Mouse (Mus musculus): Measurements from ENCODE around the gene Fam234a. TPM values are rescaled to one million over a fixed set of nuclear protein-coding genes. Genes with fewer than 3 reads are reported as not detected.
"Not testable (repeated sequence)": the region's sequence is repeated elsewhere in the genome, so short reads cannot be mapped to it uniquely, and the experiment has no call there.

Fam234a gene
- polyA plus RNA-seq, 2 experiments: 5.9 to 8.3 TPM

- ATAC-seq (ENCODE audit: insufficient read depth) (no peak), DNase-seq (ENCODE audit: low read depth in 3 of 3, low spot score in 3 of 3) (no peak)
- Histone ChIP-seq H3K4me1 (replicated peaks; ENCODE audit: control insufficient read depth in 2 of 2, insufficient read depth in 2 of 2, low read length in 1 of 2) (no peaks in the 10 kb centered on the region), H3K27me3 (ENCODE audit: control insufficient read depth, insufficient read depth, low read length) (no peaks in the 10 kb centered on the region), H3K9ac (replicated peaks) (no peak overlapping the region), H3K9me3 (ENCODE audit: control insufficient read depth, low read length) (no peaks in the 10 kb centered on the region), H3K36me3 (replicated peaks; ENCODE audit: control insufficient read depth, insufficient read depth, low read depth) (peaks cover 18% of the 10 kb centered on the region), H3K4me3 (ENCODE audit: insufficient read depth in 1 of 2, low read depth in 2 of 2, low read length in 2 of 2) (no peak overlapping the region), H3K4me2 (ENCODE audit: low read depth) (no peak overlapping the region), H3K27ac (no peak overlapping the region)
- WGBS (ENCODE audit: insufficient replicate concordance): 86% methylated on average over 11 of the region's 11 CpGs
- TF ChIP-seq EP300 (IDR thresholded peaks at IDR 0.05; ENCODE audit: low read depth): no peak
- TF ChIP-seq CTCF (IDR thresholded peaks at IDR 0.05; ENCODE audit: low read depth): no peak
Observed at GRCm38 (mm10) chr17:26188091-26188805, 55.8 kb downstream of the Fam234a start.

DNA sequence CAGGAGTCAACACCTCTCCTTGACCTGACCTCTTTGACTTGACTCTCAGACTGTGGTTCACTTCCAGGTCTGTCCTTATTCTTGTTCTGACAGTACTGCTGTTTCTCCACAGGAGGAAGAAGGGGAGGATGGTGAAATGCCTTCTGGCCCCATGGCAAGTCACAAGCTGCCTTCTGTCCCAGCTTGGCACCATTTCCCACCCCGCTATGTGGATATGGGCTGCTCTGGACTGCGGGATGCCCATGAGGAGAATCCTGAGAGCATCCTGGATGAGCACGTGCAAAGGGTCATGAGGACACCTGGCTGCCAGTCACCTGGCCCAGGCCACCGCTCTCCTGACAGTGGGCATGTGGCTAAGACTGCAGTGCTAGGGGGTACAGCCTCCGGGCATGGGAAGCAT lies 56.5 kb downstream of the Fam234a start:
- DNase-seq (ENCODE audit: low read depth in 3 of 3, low spot score in 3 of 3) (no peak), ATAC-seq (ENCODE audit: insufficient read depth) (no peak)
- Histone ChIP-seq H3K4me1 (replicated peaks; ENCODE audit: control insufficient read depth in 2 of 2, insufficient read depth in 2 of 2, low read length in 1 of 2) (no peaks in the 10 kb centered on the region), H3K9ac (replicated peaks) (no peak overlapping the region), H3K36me3 (replicated peaks; ENCODE audit: control insufficient read depth, insufficient read depth, low read depth) (peaks cover 17% of the 10 kb centered on the region), H3K4me2 (ENCODE audit: low read depth) (no peak overlapping the region), H3K9me3 (ENCODE audit: control insufficient read depth, low read length) (no peaks in the 10 kb centered on the region), H3K27me3 (ENCODE audit: control insufficient read depth, insufficient read depth, low read length) (no peaks in the 10 kb centered on the region), H3K27ac (no peak overlapping the region), H3K4me3 (ENCODE audit: insufficient read depth in 1 of 2, low read depth in 2 of 2, low read length in 2 of 2) (no peak overlapping the region)
- TF ChIP-seq EP300 (IDR thresholded peaks at IDR 0.05; ENCODE audit: low read depth): no peak
- TF ChIP-seq CTCF (IDR thresholded peaks at IDR 0.05; ENCODE audit: low read depth): no peak
- 83% methylated on average over 5 of the region's 5 CpGs for WGBS (ENCODE audit: insufficient replicate concordance)

- Histone ChIP-seq H3K27ac (no peak overlapping the region), H3K4me1 (replicated peaks; ENCODE audit: control insufficient read depth in 2 of 2, insufficient read depth in 2 of 2, low read length in 1 of 2) (no peaks in the 10 kb centered on the region), H3K4me2 (ENCODE audit: low read depth) (no peak overlapping the region), H3K36me3 (replicated peaks; ENCODE audit: control insufficient read depth, insufficient read depth, low read depth) (peaks cover 7% of the 10 kb centered on the region), H3K9ac (replicated peaks) (no peak overlapping the region), H3K4me3 (ENCODE audit: insufficient read depth in 1 of 2, low read depth in 2 of 2, low read length in 2 of 2) (no peak overlapping the region), H3K27me3 (ENCODE audit: control insufficient read depth, insufficient read depth, low read length) (no peaks in the 10 kb centered on the region), H3K9me3 (ENCODE audit: control insufficient read depth, low read length) (no peaks in the 10 kb centered on the region)
- WGBS (ENCODE audit: insufficient replicate concordance): 65% methylated on average over 3 of the region's 3 CpGs
- no peak for ATAC-seq (ENCODE audit: insufficient read depth)
- DNase-seq (ENCODE audit: low read depth in 3 of 3, low spot score in 3 of 3): no peak
- no peak for TF ChIP-seq EP300 (IDR thresholded peaks at IDR 0.05; ENCODE audit: low read depth)
- no peak for TF ChIP-seq CTCF (IDR thresholded peaks at IDR 0.05; ENCODE audit: low read depth)
Observed at GRCm38 (mm10) chr17:26181179-26181578, 62.9 kb downstream of the Fam234a start.

- Histone ChIP-seq H3K27me3 (ENCODE audit: control insufficient read depth, insufficient read depth, low read length) (no peaks in the 10 kb centered on the region), H3K4me2 (ENCODE audit: low read depth) (no peak overlapping the region), H3K36me3 (replicated peaks; ENCODE audit: control insufficient read depth, insufficient read depth, low read depth) (peaks cover 7% of the 10 kb centered on the region), H3K9ac (replicated peaks) (no peak overlapping the region), H3K4me1 (replicated peaks; ENCODE audit: control insufficient read depth in 2 of 2, insufficient read depth in 2 of 2, low read length in 1 of 2) (no peaks in the 10 kb centered on the region), H3K27ac (no peak overlapping the region), H3K4me3 (ENCODE audit: insufficient read depth in 1 of 2, low read depth in 2 of 2, low read length in 2 of 2) (no peak overlapping the region), H3K9me3 (ENCODE audit: control insufficient read depth, low read length) (no peaks in the 10 kb centered on the region)
- DNase-seq (ENCODE audit: low read depth in 3 of 3, low spot score in 3 of 3) (no peak), ATAC-seq (ENCODE audit: insufficient read depth) (no peak)
- TF ChIP-seq CTCF (IDR thresholded peaks at IDR 0.05; ENCODE audit: low read depth) (no peak), EP300 (IDR thresholded peaks at IDR 0.05; ENCODE audit: low read depth) (no peak)
Observed at GRCm38 (mm10) chr17:26178611-26179010, 65.4 kb downstream of the Fam234a start.

DNA sequence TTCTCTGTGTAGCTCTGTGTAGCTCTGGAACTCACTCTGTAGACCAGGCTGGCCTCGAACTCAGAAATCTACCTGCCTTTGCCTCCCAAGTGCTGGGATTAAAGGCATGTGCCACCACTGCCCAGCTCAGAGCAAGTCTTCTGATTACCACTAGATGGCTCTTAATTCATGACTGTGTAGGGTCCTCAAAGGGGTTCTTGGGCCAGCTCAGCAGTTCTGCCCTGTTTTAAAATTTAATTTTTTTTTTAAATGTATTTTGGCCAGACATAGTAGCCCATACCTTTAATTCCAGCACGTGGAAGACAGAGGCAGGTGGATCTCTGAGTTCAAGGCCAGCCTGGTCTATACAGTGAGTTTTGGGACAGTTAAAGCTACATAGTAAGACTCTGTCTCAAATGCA lies 68.8 kb downstream of the Fam234a start:
- not testable (repeated sequence) for H3K9me3 ChIP-seq (ENCODE audit: control insufficient read depth, low read length); H3K36me3 ChIP-seq (replicated peaks; ENCODE audit: control insufficient read depth, insufficient read depth, low read depth); H3K4me3 ChIP-seq (ENCODE audit: insufficient read depth in 1 of 2, low read depth in 2 of 2, low read length in 2 of 2); H3K4me1 ChIP-seq (replicated peaks; ENCODE audit: control insufficient read depth in 2 of 2, insufficient read depth in 2 of 2, low read length in 1 of 2); H3K27me3 ChIP-seq (ENCODE audit: control insufficient read depth, insufficient read depth, low read length); H3K27ac ChIP-seq; DNase-seq (ENCODE audit: low read depth in 3 of 3, low spot score in 3 of 3); H3K4me2 ChIP-seq (ENCODE audit: low read depth); ATAC-seq (ENCODE audit: insufficient read depth); H3K9ac ChIP-seq (replicated peaks)
- TF ChIP-seq CTCF (IDR thresholded peaks at IDR 0.05; ENCODE audit: low read depth): peak; percentile 40
- 70% methylated on average over 2 of the region's 2 CpGs for WGBS (ENCODE audit: insufficient replicate concordance)
